Mouse (Mus musculus): ENCODE data around the gene Cfap45.

Gene Cfap45

GRCm38 (mm10) chr1:172566131-172566530 is 45.5 kb downstream of the Cfap45 start:
- no peak for DNase-seq

- no peak for DNase-seq
These were observed 47.2 kb downstream of the Cfap45 start for GRCm38 (mm10) chr1:172567758-172568157.

- no peak for DNase-seq
These were observed 59.5 kb downstream of the Cfap45 start for GRCm38 (mm10) chr1:172580116-172580515.

- DNase-seq, result no peak
These were observed 61.8 kb downstream of the Cfap45 start for GRCm38 (mm10) chr1:172582436-172582835.

- DNase-seq, result no peak
These were observed 63.7 kb downstream of the Cfap45 start for GRCm38 (mm10) chr1:172584271-172584670.

- peak; percentile 18 for DNase-seq
These were observed 64.4 kb downstream of the Cfap45 start for GRCm38 (mm10) chr1:172585026-172585425.

GRCm38 (mm10) chr1:172585612-172586567 is 65.3 kb downstream of the Cfap45 start:
- peak; percentile 72 for DNase-seq

GRCm38 (mm10) chr1:172590385-172590784 is 69.8 kb downstream of the Cfap45 start, which contains the start of gene Slamf8:
TSS of gene Slamf8 (minus strand) at chr1:172590568.
- no peak for DNase-seq

GRCm38 (mm10) chr1:172593321-172593720 is 72.7 kb downstream of the Cfap45 start:
- no peak for DNase-seq

- no peak for DNase-seq
These were observed 73.4 kb downstream of the Cfap45 start for GRCm38 (mm10) chr1:172593956-172594355.

GRCm38 (mm10) chr1:172594495-172594894 is 73.9 kb downstream of the Cfap45 start:
- peak; percentile 76 for DNase-seq

Measured in retina, postnatal 1 day (tissue).